Mouse (Mus musculus) bone marrow macrophage, adult 2 months (primary cell): Measurements from ENCODE around the gene Hoxc5.

ENCODE experiments used
- CTCF ChIP-seq: IDR thresholded peaks from 2 replicates; pipeline ENCODE4 v1.5.1; 2012; ENCODE audit warnings: low read depth, mild to moderate bottlenecking, low read length, moderate library complexity
- POLR2A ChIP-seq: IDR thresholded peaks from 2 replicates; pipeline ENCODE4 v1.6.1; 2012; ENCODE audit warnings: mild to moderate bottlenecking, low read depth, low read length, borderline replicate concordance

GRCm38 (mm10) chr15:103051670-103052069, 84.4 kb downstream of the Hoxc5 start:
- TF ChIP-seq CTCF (no peak), POLR2A (no peak)
